Mouse (Mus musculus): ENCODE measurements around the gene Ccdc57. TPM values are rescaled to one million over a fixed set of nuclear protein-coding genes. Genes with fewer than 3 reads are reported as not detected.

The Ccdc57 gene
- total RNA-seq (2021): 1 to 10 TPM; 2.1 to 2.4 TPM

- peak; percentile 94 for DNase-seq
Observed at GRCm38 (mm10) chr11:120932564-120933398, at the start of gene Ccdc57. Gene Ccdc57, minus strand, starts transcription at chr11:120932872.

- DNase-seq: no peak
Observed at GRCm38 (mm10) chr11:120982459-120982858, 49.8 kb upstream of the Ccdc57 start.

GRCm38 (mm10) chr11:120981661-120982060 is 49.0 kb upstream of the Ccdc57 start:
- DNase-seq: no peak

GRCm38 (mm10) chr11:120980427-120981035 is 47.9 kb upstream of the Ccdc57 start:
- peak; percentile 59 for DNase-seq

GRCm38 (mm10) chr11:120979711-120980426 is 47.2 kb upstream of the Ccdc57 start:
- no peak for DNase-seq

- DNase-seq: no peak
Observed at GRCm38 (mm10) chr11:120973318-120973717, 40.6 kb upstream of the Ccdc57 start.

- DNase-seq: no peak
Observed at GRCm38 (mm10) chr11:120971237-120971636, 38.6 kb upstream of the Ccdc57 start.

GRCm38 (mm10) chr11:120969742-120970141 is 37.1 kb upstream of the Ccdc57 start:
- no peak for DNase-seq

GRCm38 (mm10) chr11:120965587-120965986 is 32.9 kb upstream of the Ccdc57 start:
- DNase-seq: no peak

GRCm38 (mm10) chr11:120964195-120965157 is 31.8 kb upstream of the Ccdc57 start:
- DNase-seq: no peak

GRCm38 (mm10) chr11:120962909-120963308 is 30.2 kb upstream of the Ccdc57 start:
- no peak for DNase-seq

- no peak for DNase-seq
Observed at GRCm38 (mm10) chr11:120962050-120962771, 29.5 kb upstream of the Ccdc57 start.

- DNase-seq: no peak
Observed at GRCm38 (mm10) chr11:120961594-120961993, 28.9 kb upstream of the Ccdc57 start.

- no peak for DNase-seq
Observed at GRCm38 (mm10) chr11:120960248-120960647, 27.6 kb upstream of the Ccdc57 start.

GRCm38 (mm10) chr11:120959564-120959963 is 26.9 kb upstream of the Ccdc57 start:
- no peak for DNase-seq

- DNase-seq: no peak
Observed at GRCm38 (mm10) chr11:120959066-120959465, 26.4 kb upstream of the Ccdc57 start.

GRCm38 (mm10) chr11:120957731-120958257 is 25.1 kb upstream of the Ccdc57 start:
- DNase-seq: no peak

GRCm38 (mm10) chr11:120957052-120957451 is 24.4 kb upstream of the Ccdc57 start:
- no peak for DNase-seq

GRCm38 (mm10) chr11:120955701-120956100 is 23.0 kb upstream of the Ccdc57 start:
- DNase-seq: no peak

GRCm38 (mm10) chr11:120954936-120955335 is 22.3 kb upstream of the Ccdc57 start:
- no peak for DNase-seq

Data from heart, postnatal 4 days (tissue).